Mouse (Mus musculus) inflammation-experienced regulatory T-cells (primary cell): ENCODE data around the gene Vim. TPM values are rescaled to one million over a fixed set of nuclear protein-coding genes. Genes with fewer than 3 reads are reported as not detected.

Experiments
- polyA plus RNA-seq, 2 experiments: library from polyadenylated mRNA; unstranded; fragments of 100-300 nt; shearing (Covaris generic); gene quantifications; one replicate each; pipeline ENCODE4 v1.2.1; 2017

The Vim gene
- polyA plus RNA-seq = 100 to 1,000 TPM; 433 to 496 TPM

DNA sequence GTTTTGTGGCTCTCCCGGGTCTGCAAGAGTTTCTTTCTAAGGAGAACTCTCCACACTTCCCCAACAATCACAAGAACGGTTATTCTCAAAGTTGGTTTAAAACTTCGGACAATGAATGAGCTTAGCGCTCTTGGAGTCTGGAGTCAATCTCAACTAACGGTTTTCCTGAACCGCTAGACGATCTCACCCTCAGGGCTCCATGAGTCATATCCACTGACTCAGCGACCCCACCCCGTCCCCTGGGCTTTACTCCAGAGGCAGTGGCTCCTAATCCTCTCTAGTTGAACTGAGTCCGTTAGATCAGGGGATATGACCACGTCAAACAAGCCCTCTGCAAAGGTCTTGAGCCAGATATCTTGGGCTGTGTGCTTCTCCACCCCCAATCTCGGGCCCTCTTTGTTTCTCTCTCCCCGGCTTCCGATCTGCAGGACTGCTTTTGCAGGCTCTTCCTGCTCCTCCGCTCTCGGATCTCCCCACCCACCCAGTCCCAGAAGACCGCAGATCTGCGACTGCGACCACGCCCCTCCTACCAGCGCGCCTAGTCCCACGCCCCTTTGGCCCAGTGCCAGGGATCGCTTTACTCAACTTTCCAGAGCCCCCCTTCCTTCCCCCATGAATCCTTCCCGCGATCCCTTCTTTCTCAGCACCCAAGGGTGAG is at the start of gene Vim:
Gene Vim, plus strand, starts transcription at position 520 of the 658 bp plus-strand sequence.

DNA sequence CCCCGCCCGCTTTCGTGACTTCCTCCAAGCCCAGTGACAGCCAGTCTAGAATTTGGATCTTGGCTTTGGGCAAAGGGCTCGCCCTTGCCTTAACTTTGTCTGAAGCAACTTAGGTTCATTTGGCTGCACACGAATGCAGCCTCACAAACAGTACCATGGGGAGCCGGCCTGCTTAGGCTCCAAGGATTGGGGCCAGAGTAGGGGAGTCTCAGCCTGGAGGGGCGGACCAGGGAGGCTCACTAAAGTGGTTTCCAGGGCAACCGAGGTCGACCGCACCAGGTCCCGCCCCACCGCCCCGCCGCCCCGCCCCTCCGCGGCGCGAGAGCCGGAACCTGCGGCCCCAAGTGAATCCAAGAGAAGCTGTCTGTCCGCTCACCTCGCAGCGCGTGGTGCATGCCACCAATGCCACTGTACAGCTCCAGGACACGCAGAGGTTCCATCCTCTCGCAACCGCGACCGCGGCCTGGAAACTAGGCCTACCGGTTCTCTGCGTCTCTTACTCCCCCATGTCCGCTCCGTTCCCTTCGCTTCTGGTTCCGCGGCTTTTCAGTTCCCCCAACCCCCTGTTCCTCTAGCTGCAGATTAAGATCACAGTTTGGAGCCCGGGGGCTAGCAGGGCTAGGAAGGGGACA is 29.4 kb upstream of the Vim start, which contains the start of gene Trdmt1:
Gene Trdmt1, minus strand, starts transcription at position 476 of the 632 bp plus-strand sequence.

Other genes with a start within 250 kb of the Vim start
- under 1 TPM; 0.16 to 0.82 TPM for gene Cubn, start 82.1 kb upstream of the Vim start, polyA plus RNA-seq
- 10 to 100 TPM; 11.8 to 15.6 TPM for gene Trdmt1, start 29.3 kb upstream of the Vim start, polyA plus RNA-seq
- gene St8sia6, start 220.1 kb downstream of the Vim start, polyA plus RNA-seq = 10 to 100 TPM; 50.0 to 81.6 TPM